Mouse (Mus musculus): ENCODE data around the gene Agap3. TPM values are rescaled to one million over a fixed set of nuclear protein-coding genes. Genes with fewer than 3 reads are reported as not detected.

Agap3 gene
- 24.1 and 29.0 TPM in 2 replicates for polyA plus RNA-seq (2016; fragmentation: Nextera tagmentation; extraction: Ambion mirVana)

DNA sequence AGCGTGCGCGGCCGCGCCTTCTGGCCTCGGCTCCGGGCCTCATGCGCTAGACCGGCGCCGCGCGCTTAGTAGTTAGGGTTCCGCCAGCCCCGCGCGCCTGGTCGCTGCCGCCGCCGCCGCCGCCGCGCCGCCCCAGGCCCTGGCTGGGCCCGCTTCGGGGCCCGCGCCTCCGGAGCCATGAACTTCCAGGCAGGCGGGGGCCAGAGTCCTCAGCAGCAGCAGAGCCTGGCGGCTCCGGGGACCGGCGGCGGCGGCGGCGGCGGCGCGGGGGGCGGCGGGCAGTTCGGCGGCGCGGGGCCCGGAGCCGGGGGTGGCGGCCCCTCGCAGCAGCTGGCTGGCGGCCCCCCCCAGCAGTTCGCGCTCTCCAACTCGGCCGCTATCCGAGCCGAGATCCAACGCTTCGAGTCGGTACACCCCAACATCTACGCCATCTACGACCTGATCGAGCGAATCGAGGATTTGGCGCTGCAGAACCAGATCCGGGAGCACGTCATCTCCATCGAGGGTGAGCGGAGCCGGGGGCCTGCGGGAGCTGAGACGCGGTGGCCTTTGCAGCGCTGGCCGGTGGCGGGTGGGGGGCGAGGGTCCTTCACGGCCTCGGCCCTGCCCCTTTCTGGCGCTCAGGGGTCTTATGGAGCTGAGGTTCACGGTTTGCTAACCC lies at the start of gene Agap3:
Gene Agap3, plus strand, starts transcription at position 148 of the 661 bp plus-strand sequence.
- Histone ChIP-seq H3K36me3 (replicated peaks) (peaks cover 23% of the 10 kb centered on the region), H3K27me3 (ENCODE audit: poor library complexity, severe bottlenecking) (peaks cover 33% of the 10 kb centered on the region), H3K27ac (peak within 1 kb of the TSS; percentile 96), H3K9me3 (no peaks in the 10 kb centered on the region), H3K4me1 (peaks cover 63% of the 10 kb centered on the region), H3K4me3 (peak within 1 kb of the TSS; percentile 91)
- WGBS = under 1% methylated on average over 81 of the region's 85 CpGs
- peak; percentile 55 for DNase-seq (ENCODE audit: extremely low spot score, low spot score)

DNA sequence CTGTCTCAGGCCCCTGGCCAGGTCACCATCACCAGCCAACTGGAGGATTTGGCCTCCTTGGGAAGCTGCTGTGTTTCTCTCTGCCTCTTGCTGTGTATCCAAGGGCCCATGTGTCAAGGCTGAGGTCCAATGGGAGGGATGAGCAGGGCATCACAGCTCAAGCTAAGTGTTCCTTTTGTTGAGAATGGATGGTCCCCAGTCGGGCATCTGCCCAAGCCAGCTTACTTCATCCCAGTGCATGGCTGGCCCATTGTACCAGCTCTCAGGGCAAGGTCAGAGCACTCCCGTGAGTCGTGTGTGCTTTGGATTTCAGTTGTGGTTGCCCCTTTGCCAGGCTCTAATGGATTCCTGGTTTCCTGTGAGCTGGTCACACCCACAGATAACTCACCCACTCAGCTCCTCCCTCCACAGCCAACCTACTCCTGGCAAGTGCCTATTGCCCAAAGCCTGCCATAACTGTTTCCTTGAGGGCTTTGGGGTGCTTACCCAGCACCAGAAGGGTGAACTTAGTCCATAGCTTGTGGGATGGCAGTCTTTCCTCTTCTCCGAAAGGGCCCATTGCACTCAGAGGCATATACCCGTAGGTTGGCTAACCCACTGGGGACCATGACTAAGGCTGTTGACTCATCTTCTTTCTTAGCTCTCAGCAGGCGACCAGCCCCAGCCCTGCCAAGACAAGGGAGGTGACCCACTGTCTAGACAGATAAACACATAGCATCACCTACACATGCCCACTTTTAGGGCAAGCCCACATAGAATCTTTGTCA lies 47.2 kb upstream of the Agap3 start:
- H3K4me1 ChIP-seq = peaks cover 11% of the 10 kb centered on the region; the same call in 1 of the 2 replicates
- H3K27me3 ChIP-seq (ENCODE audit: poor library complexity, severe bottlenecking) = no peaks in the 10 kb centered on the region
- H3K27ac ChIP-seq = no peak overlapping the region
- no peak for DNase-seq (ENCODE audit: extremely low spot score, low spot score)
- WGBS = 79% methylated on average over 6 of the region's 6 CpGs
- peaks cover 92% of the 10 kb centered on the region for H3K36me3 ChIP-seq (replicated peaks)
- H3K9me3 ChIP-seq = no peaks in the 10 kb centered on the region
- H3K4me3 ChIP-seq = no peak overlapping the region

GRCm38 (mm10) chr5:24405389-24405876 lies 46.5 kb upstream of the Agap3 start:
- Histone ChIP-seq H3K9me3 (no peaks in the 10 kb centered on the region), H3K27me3 (ENCODE audit: poor library complexity, severe bottlenecking) (no peaks in the 10 kb centered on the region), H3K4me1 (0 out of 2 replicates have a peak, but pooled peaks cover 7% of the 10 kb centered on the region), H3K4me3 (no peak overlapping the region), H3K27ac (no peak overlapping the region), H3K36me3 (replicated peaks) (peaks cover 86% of the 10 kb centered on the region)
- WGBS = 71% methylated on average over 3 of the region's 3 CpGs
- DNase-seq (ENCODE audit: extremely low spot score, low spot score) = no peak

DNA sequence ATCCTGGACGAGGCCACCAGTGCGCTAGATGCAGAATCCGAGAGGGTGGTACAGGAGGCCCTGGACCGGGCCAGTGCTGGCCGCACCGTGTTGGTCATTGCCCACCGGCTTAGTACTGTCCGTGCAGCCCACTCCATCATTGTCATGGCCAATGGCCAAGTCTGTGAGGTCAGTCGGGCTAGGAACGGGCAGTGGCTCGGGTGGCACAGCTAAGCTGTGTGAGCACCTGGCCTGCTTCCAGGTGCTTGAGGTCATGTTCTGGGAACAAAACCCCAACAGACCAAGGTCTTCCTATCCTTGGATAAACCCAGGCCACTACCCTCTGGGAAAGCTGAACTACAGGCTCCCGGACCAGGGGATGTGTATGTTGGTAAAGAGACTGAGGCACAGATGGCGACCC lies 43.3 kb upstream of the Agap3 start:
- H3K27me3 ChIP-seq (ENCODE audit: poor library complexity, severe bottlenecking) = no peaks in the 10 kb centered on the region
- no peak overlapping the region for H3K4me3 ChIP-seq
- WGBS = 94% methylated on average over 13 of the region's 13 CpGs
- peaks cover 16% of the 10 kb centered on the region; the same call in 1 of the 2 replicates for H3K4me1 ChIP-seq
- no peaks in the 10 kb centered on the region for H3K9me3 ChIP-seq
- no peak overlapping the region for H3K27ac ChIP-seq
- DNase-seq (ENCODE audit: extremely low spot score, low spot score) = no peak
- H3K36me3 ChIP-seq (replicated peaks) = peaks cover 54% of the 10 kb centered on the region

DNA sequence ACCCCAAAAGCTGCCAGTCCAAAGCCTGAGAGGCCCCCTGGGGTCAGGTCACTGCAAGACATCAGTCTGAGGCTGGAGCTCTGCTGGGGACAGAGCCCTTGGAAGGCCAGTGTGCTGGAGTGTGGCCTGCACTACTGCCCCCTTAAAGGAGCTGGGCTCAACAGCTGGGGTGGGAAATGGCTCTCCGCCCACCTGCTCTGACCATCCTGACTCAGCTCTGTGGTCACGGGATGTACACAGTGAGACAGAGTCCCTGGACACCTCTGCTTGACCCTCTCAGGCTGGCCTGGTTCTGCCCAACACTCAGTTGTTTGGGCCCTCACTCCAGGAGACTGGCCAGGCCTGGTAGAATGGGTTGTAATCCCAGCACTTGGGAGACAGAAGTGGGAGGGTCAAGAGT lies 42.5 kb upstream of the Agap3 start:
- H3K27ac ChIP-seq = no peak overlapping the region
- no peak for DNase-seq (ENCODE audit: extremely low spot score, low spot score)
- peaks cover 18% of the 10 kb centered on the region; the same call in 1 of the 2 replicates for H3K4me1 ChIP-seq
- H3K27me3 ChIP-seq (ENCODE audit: poor library complexity, severe bottlenecking) = no peaks in the 10 kb centered on the region
- 87% methylated on average over 2 of the region's 2 CpGs for WGBS
- no peaks in the 10 kb centered on the region for H3K9me3 ChIP-seq
- no peak overlapping the region for H3K4me3 ChIP-seq
- H3K36me3 ChIP-seq (replicated peaks) = peaks cover 47% of the 10 kb centered on the region

DNA sequence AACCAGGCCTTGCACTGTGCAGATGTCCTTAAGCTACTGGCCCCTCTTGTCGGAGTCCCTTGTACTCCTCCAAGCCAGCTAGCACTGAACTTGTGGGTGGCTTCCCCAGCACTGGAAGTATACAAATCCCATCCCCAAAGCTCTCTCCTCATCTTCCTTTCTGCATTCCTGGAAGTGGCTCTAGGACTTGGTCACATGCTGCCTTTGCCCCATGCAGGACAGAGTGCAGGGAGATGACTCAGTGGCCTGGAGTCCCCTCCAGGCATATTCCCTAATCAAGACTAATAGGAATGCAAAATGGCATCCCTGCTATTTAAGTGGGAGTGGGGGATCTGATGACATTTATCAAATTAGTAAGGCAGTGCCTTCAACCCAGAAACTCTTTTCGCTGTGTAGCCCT lies 39.9 kb upstream of the Agap3 start:
- 92% methylated on average over 2 of the region's 2 CpGs for WGBS
- Histone ChIP-seq H3K4me1 (peaks cover 35% of the 10 kb centered on the region), H3K9me3 (no peaks in the 10 kb centered on the region), H3K27me3 (ENCODE audit: poor library complexity, severe bottlenecking) (peaks cover 10% of the 10 kb centered on the region), H3K4me3 (no peak overlapping the region), H3K27ac (no peak overlapping the region), H3K36me3 (replicated peaks) (peaks cover 23% of the 10 kb centered on the region)
- DNase-seq (ENCODE audit: extremely low spot score, low spot score) = no peak

DNA sequence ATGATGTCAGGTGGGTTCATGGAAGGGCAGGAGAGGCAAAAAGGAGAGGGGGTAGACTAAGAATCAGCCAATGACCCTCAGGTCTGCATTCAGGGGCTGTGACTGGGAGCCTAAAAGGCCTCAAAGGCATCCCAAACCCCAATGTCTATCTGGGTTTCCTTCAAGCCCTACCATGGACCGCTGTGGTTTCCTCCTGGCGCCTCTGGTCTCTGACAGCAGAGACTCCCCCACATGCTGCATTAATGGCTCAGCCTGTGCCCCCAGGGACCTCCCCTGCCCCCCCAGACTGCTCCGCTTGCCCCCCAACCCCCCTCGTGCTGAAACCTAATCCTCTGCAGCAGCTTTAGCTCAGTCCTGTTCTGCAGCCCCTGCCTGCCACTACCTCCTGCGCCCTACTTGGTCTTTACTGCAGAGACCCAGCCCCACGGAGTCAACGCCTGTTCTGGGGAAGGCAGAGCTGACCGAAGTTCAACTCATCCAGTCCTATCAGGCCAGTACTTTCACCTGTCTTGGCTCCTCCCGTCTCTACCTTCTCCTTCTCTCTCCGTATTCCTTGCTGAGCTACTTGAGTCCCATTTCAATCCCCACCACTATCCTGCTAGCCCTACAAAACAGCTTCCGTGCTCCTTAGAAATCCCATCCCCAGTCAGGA lies 38.8 kb upstream of the Agap3 start, which contains the start of gene Asic3:
Gene Asic3, plus strand, starts transcription at position 351 of the 652 bp plus-strand sequence.
- H3K4me3 ChIP-seq = no peak within 1 kb of the TSS

DNA sequence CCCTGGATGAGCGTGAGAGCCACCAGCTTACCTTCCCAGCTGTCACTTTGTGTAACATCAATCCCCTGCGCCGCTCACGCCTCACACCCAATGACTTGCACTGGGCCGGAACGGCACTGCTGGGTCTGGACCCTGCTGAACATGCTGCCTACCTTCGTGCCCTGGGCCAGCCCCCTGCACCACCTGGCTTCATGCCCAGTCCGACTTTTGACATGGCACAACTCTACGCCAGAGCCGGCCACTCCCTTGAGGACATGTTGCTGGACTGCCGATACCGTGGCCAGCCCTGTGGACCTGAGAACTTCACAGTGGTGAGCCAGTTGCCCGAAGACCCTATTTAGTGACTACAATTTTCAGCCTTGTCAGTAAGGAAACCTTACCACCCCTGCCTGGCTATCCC lies 38.0 kb upstream of the Agap3 start:
- Histone ChIP-seq H3K4me1 (peaks cover 33% of the 10 kb centered on the region), H3K9me3 (no peaks in the 10 kb centered on the region), H3K27me3 (ENCODE audit: poor library complexity, severe bottlenecking) (peaks cover 10% of the 10 kb centered on the region), H3K36me3 (replicated peaks) (peaks cover 11% of the 10 kb centered on the region), H3K4me3 (no peak overlapping the region), H3K27ac (no peak overlapping the region)
- no peak for DNase-seq (ENCODE audit: extremely low spot score, low spot score)
- WGBS = 88% methylated on average over 13 of the region's 13 CpGs

More for the DNA sequence above, 38.8 kb upstream of the Agap3 start, which contains the start of gene Asic3:
- 51% methylated on average over 11 of the region's 11 CpGs for WGBS
- H3K27me3 ChIP-seq (ENCODE audit: poor library complexity, severe bottlenecking) = peaks cover 10% of the 10 kb centered on the region
- H3K9me3 ChIP-seq = no peaks in the 10 kb centered on the region
- DNase-seq (ENCODE audit: extremely low spot score, low spot score) = no peak
- H3K4me1 ChIP-seq = peaks cover 35% of the 10 kb centered on the region
- H3K27ac ChIP-seq = no peak within 1 kb of the TSS
- peaks cover 12% of the 10 kb centered on the region for H3K36me3 ChIP-seq (replicated peaks)

GRCm38 (mm10) chr5:24416222-24416736 lies 35.7 kb upstream of the Agap3 start:
- Histone ChIP-seq H3K27me3 (ENCODE audit: poor library complexity, severe bottlenecking) (peaks cover 10% of the 10 kb centered on the region), H3K4me3 (no peak overlapping the region), H3K4me1 (peaks cover 28% of the 10 kb centered on the region), H3K36me3 (replicated peaks) (peaks cover 29% of the 10 kb centered on the region), H3K9me3 (no peaks in the 10 kb centered on the region), H3K27ac (no peak overlapping the region)
- DNase-seq (ENCODE audit: extremely low spot score, low spot score) = peak; percentile 47
- 4% methylated on average over 21 of the region's 21 CpGs for WGBS

DNA sequence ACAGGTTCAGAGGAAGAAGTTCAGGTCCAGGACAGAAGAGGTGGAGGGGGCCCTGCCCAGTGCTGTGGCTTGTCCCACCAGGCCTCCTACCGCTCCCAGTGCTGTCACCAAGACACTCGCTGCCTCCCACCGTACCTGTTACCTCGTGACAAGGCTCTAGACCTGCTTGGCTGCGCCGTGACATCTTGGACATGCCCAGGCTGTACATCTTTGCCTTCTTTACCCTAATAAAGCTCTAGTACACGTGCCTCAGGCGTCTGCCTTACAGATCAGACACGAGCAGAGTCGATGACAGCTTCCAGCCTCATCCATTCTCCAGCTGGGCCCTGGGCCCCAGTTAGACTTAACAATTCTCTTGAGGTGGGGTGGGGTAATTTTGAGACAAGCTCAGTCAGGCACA lies 34.4 kb upstream of the Agap3 start:
- no peak for DNase-seq (ENCODE audit: extremely low spot score, low spot score)
- no peak overlapping the region for H3K4me3 ChIP-seq
- WGBS = 93% methylated on average over 10 of the region's 10 CpGs
- no peak overlapping the region for H3K27ac ChIP-seq
- H3K4me1 ChIP-seq = peaks cover 34% of the 10 kb centered on the region
- H3K36me3 ChIP-seq (replicated peaks) = peaks cover 36% of the 10 kb centered on the region
- H3K27me3 ChIP-seq (ENCODE audit: poor library complexity, severe bottlenecking) = peaks cover 10% of the 10 kb centered on the region
- H3K9me3 ChIP-seq = no peaks in the 10 kb centered on the region

DNA sequence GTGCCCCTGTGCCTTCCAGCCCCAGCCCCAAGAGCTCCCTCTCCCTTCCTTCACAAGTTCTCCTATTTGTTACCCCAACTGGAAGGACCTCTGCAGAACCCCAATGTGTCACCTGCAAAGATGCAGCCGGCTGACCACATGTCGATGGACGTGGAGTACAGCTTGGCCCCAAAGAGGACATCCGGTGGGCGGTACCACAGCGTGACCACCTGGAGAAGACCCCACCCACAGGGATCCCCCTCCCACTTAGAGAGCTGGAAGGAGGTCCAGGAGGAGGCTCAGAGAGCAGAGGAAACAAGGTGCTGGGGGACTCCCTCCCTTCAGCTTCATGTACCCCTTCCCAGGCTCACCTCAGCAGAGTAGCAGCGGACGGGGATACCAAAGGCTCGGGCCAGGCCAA lies 31.6 kb upstream of the Agap3 start:
- no peak for DNase-seq (ENCODE audit: extremely low spot score, low spot score)
- Histone ChIP-seq H3K27ac (no peak overlapping the region), H3K4me1 (peaks cover 45% of the 10 kb centered on the region), H3K36me3 (replicated peaks) (peaks cover 36% of the 10 kb centered on the region), H3K4me3 (no peak overlapping the region), H3K9me3 (no peaks in the 10 kb centered on the region), H3K27me3 (ENCODE audit: poor library complexity, severe bottlenecking) (peaks cover 7% of the 10 kb centered on the region)
- WGBS = 89% methylated on average over 9 of the region's 9 CpGs
